19 mouse cellular contexts compared by ENCODE assay signal in genomic region chr19:21918113-21918512, GRCm38 (mm10).
A peak's percentile ranks its signal among the peaks of the same experiment; 100 is the strongest.
DNase-seq lines count a peak whose midpoint lies in the region; ATAC-seq and TF ChIP-seq lines count a peak whose summit lies in the region.
"Had no signal": no experiment of that assay in that cellular context is flagged by ENCODE, and none has a peak within 500 bp of the region (broad histone marks: within the 10 kb centered on the region; RNA-seq: fewer than 3 reads in every experiment).

No protein-coding gene starts in this region.

- H3K4me2 ChIP-seq in intestine, postnatal 0 days (replicated peaks; ENCODE audit: low read depth): no peak overlapping the region
- no peak overlapping the region for H3K4me2 ChIP-seq in intestine, embryonic 15.5 days (replicated peaks)
- no peak overlapping the region for H3K4me2 ChIP-seq in CH12.LX (ENCODE audit: insufficient read depth, low read depth, poor library complexity, severe bottlenecking)
- H3K4me2 ChIP-seq: embryonic facial prominence, embryonic 12.5 days; forebrain, embryonic 12.5 days; hindbrain, embryonic 15.5 days; kidney, embryonic 15.5 days had no signal

- intact Hi-C loops in heart, adult 2 months (cut with DNase I): no loop called here

- in situ Hi-C loops in CH12.LX (cut with MboI; ENCODE audit: low pct_ligation_motif_present, low pct_unique_long_range_greater_than_20kb, low sequenced_read_pairs): no loop called here

- no peak for TF ChIP-seq POLR2A in heart, adult 2 months (IDR thresholded peaks at IDR 0.05; ENCODE audit: insufficient read depth, low read depth, low read length)
- TF ChIP-seq POLR2A in CH12.LX (IDR thresholded peaks at IDR 0.05; ENCODE audit: low read depth, low read length): no peak

- H3K27ac ChIP-seq in heart, adult 2 months: no peak overlapping the region
- H3K27ac ChIP-seq in intestine, postnatal 0 days (ENCODE audit: low read depth, low read length): no peak overlapping the region
- H3K27ac ChIP-seq in intestine, embryonic 15.5 days: no peak overlapping the region
- H3K27ac ChIP-seq in CH12.LX (ENCODE audit: insufficient read depth, low read depth): no peak overlapping the region
- H3K27ac ChIP-seq: embryonic facial prominence, embryonic 12.5 days; forebrain, embryonic 12.5 days; hindbrain, embryonic 15.5 days; kidney, embryonic 15.5 days; stomach, postnatal 0 days had no signal

- no peaks in the 10 kb centered on the region for H3K79me2 ChIP-seq in heart, adult 2 months (replicated peaks; ENCODE audit: control insufficient read depth, insufficient read depth, low read length)
- H3K79me2 ChIP-seq in CH12.LX (replicated peaks; ENCODE audit: control insufficient read depth, extremely low read depth, insufficient read depth, poor library complexity, severe bottlenecking): no peaks in the 10 kb centered on the region

- 77% methylated on average over 4 of the region's 4 CpGs for WGBS in heart, adult 2 months
- 81% methylated on average over 4 of the region's 4 CpGs for WGBS in intestine, postnatal 0 days
- 81% methylated on average over 4 of the region's 4 CpGs for WGBS in intestine, embryonic 15.5 days

- dilution Hi-C loops in CH12.LX (cut with MboI; ENCODE audit: extremely low pct_ligation_motif_present, extremely low pct_unique_long_range_greater_than_20kb, low sequenced_read_pairs): no loop called here

- ATAC-seq in intestine, postnatal 0 days: no peak
- no peak for ATAC-seq in intestine, embryonic 15.5 days

- H3K9ac ChIP-seq in heart, adult 2 months (ENCODE audit: low read depth, low read length): no peak overlapping the region
- H3K9ac ChIP-seq in intestine, postnatal 0 days (ENCODE audit: low read depth, low read length): no peak overlapping the region
- H3K9ac ChIP-seq in intestine, embryonic 15.5 days: no peak overlapping the region
- H3K9ac ChIP-seq in CH12.LX (ENCODE audit: insufficient read depth, low read depth): no peak overlapping the region
- H3K9ac ChIP-seq: embryonic facial prominence, embryonic 12.5 days; forebrain, embryonic 12.5 days; hindbrain, embryonic 15.5 days; kidney, embryonic 15.5 days had no signal

- H3K4me3 ChIP-seq in heart, adult 2 months: no peak overlapping the region
- H3K4me3 ChIP-seq in intestine, postnatal 0 days (ENCODE audit: low read depth, low read length): no peak overlapping the region
- H3K4me3 ChIP-seq in intestine, embryonic 15.5 days (replicated peaks): no peak overlapping the region
- no peak overlapping the region for H3K4me3 ChIP-seq in CH12.LX (replicated peaks in 1 of 3; ENCODE audit: low read depth in 2 of 3, low read length in 2 of 3, poor library complexity in 1 of 3)
- H3K4me3 ChIP-seq: embryonic facial prominence, embryonic 12.5 days; forebrain, embryonic 12.5 days; hindbrain, embryonic 15.5 days; kidney, embryonic 15.5 days had no signal

- H3K36me3 ChIP-seq in heart, adult 2 months (ENCODE audit: control insufficient read depth, insufficient read depth, low read length): peaks cover 4% of the 10 kb centered on the region; the same call in 1 of the 2 replicates
- H3K36me3 ChIP-seq in intestine, postnatal 0 days (ENCODE audit: control insufficient read depth, insufficient read depth): no peaks in the 10 kb centered on the region
- no peaks in the 10 kb centered on the region for H3K36me3 ChIP-seq in intestine, embryonic 15.5 days
- no peaks in the 10 kb centered on the region for H3K36me3 ChIP-seq in CH12.LX (replicated peaks in 1 of 2; ENCODE audit: control insufficient read depth in 1 of 2, insufficient read depth in 1 of 2, low read length in 1 of 2)
- H3K36me3 ChIP-seq: embryonic facial prominence, embryonic 12.5 days; forebrain, embryonic 12.5 days; hindbrain, embryonic 15.5 days; kidney, embryonic 15.5 days had no signal

- H3K4me1 ChIP-seq in heart, adult 2 months (ENCODE audit: control insufficient read depth, insufficient read depth, low read length): peaks cover 11% of the 10 kb centered on the region
- H3K4me1 ChIP-seq in intestine, postnatal 0 days (replicated peaks; ENCODE audit: control insufficient read depth, insufficient read depth, low read length): no peaks in the 10 kb centered on the region
- no peaks in the 10 kb centered on the region for H3K4me1 ChIP-seq in intestine, embryonic 15.5 days (replicated peaks)
- peaks cover 9 to 40% of the 10 kb centered on the region in 2 experiments; a peak in 3 of 4 replicates for H3K4me1 ChIP-seq in CH12.LX (ENCODE audit: control insufficient read depth in 1 of 2, insufficient read depth in 2 of 2)
- H3K4me1 ChIP-seq: forebrain, embryonic 12.5 days; kidney, embryonic 15.5 days had no signal

- no peaks in the 10 kb centered on the region for H3K27me3 ChIP-seq in heart, adult 2 months (ENCODE audit: control insufficient read depth, insufficient read depth, low read length)
- H3K27me3 ChIP-seq in intestine, postnatal 0 days (replicated peaks; ENCODE audit: control insufficient read depth, insufficient read depth, low read length): no peaks in the 10 kb centered on the region
- H3K27me3 ChIP-seq in intestine, embryonic 15.5 days (replicated peaks): no peaks in the 10 kb centered on the region
- H3K27me3 ChIP-seq in CH12.LX (replicated peaks): no peaks in the 10 kb centered on the region
- H3K27me3 ChIP-seq: embryonic facial prominence, embryonic 12.5 days; forebrain, embryonic 12.5 days; hindbrain, embryonic 15.5 days; kidney, embryonic 15.5 days had no signal

- peak; percentile 59 for TF ChIP-seq RAD21 in CH12.LX (IDR thresholded peaks at IDR 0.05; ENCODE audit: low read depth, low read length)

- no peaks in the 10 kb centered on the region for H3K9me3 ChIP-seq in intestine, postnatal 0 days (ENCODE audit: control insufficient read depth)
- no peaks in the 10 kb centered on the region for H3K9me3 ChIP-seq in intestine, embryonic 15.5 days
- H3K9me3 ChIP-seq in CH12.LX (replicated peaks; ENCODE audit: low read length): no peaks in the 10 kb centered on the region
- H3K9me3 ChIP-seq: embryonic facial prominence, embryonic 12.5 days; forebrain, embryonic 12.5 days; hindbrain, embryonic 15.5 days; kidney, embryonic 15.5 days had no signal

- TF ChIP-seq EP300 in heart, adult 2 months (IDR thresholded peaks at IDR 0.05; ENCODE audit: insufficient read depth, low read depth, low read length): no peak
- no peak for TF ChIP-seq EP300 in CH12.LX (IDR thresholded peaks at IDR 0.05; ENCODE audit: low read length)

- peak; percentile 28 for TF ChIP-seq CTCF in heart, adult 2 months (IDR thresholded peaks at IDR 0.05)
- 0 out of 2 replicates have a peak, but pooled peaks have one; percentile 27 for TF ChIP-seq CTCF in intestine, postnatal 0 days (IDR thresholded peaks at IDR 0.05; ENCODE audit: low read depth)
- TF ChIP-seq CTCF in CH12.LX (conservative IDR thresholded peaks at IDR 0.05 in 1 of 2, IDR thresholded peaks at IDR 0.05 in 1 of 2; ENCODE audit: low read depth in 2 of 2, low read length in 2 of 2): peak in 1 of 2 experiments; percentile 53; a peak in 2 of 4 replicates

- no peak for DNase-seq in heart, adult 2 months
- DNase-seq in heart, adult 9 months (ENCODE audit: low spot score in 2 of 2): no peak
- DNase-seq in 3T3-L1 (ENCODE audit: low read depth, low spot score) (peak; percentile 52), CH12.LX (ENCODE audit: extremely low read depth) (no peak)
- DNase-seq in thymus, postnatal 25 days: no peak
- DNase-seq: adrenal gland, postnatal 25 days; cerebellum, adult 11 months; cerebellum, postnatal 25 days; kidney, adult 11 months; kidney, postnatal 36 days; lung, postnatal 4 days; thymus, adult 2 months had no signal

TF ChIP-seq in CH12.LX, 34 proteins besides CTCF, POLR2A, EP300 and RAD21:
- TF ChIP-seq MYC (IDR thresholded peaks at IDR 0.05; ENCODE audit: low read depth, low read length): no peak
- TF ChIP-seq ZNF384 (IDR thresholded peaks at IDR 0.05; ENCODE audit: low read depth, low read length): peak; percentile 53
- no peak for TF ChIP-seq ELF1 (IDR thresholded peaks at IDR 0.05; ENCODE audit: low read depth, low read length)
- peak; percentile 51 for TF ChIP-seq SMC3 (IDR thresholded peaks at IDR 0.05; ENCODE audit: low read depth, low read length)
